Mouse (Mus musculus) brain, embryonic 14.5 days (tissue): ENCODE results near the gene Dzip3.

Experiments
- CTCF ChIP-seq: fragments of 200-500 bp; IDR thresholded peaks from 2 replicates; pipeline ENCODE4 v1.5.1; 2012; ENCODE audit warnings: inconsistent platforms, mild to moderate bottlenecking, moderate library complexity, borderline replicate concordance; ENCODE audit not compliant: insufficient read depth, insufficient read length; ENCODE audit errors: extremely low read depth
- POLR2A ChIP-seq: fragments of 200-500 bp; IDR thresholded peaks from 2 replicates; pipeline ENCODE4 v1.6.1; 2012; ENCODE audit warnings: mild to moderate bottlenecking, inconsistent platforms, borderline replicate concordance; ENCODE audit not compliant: poor library complexity, insufficient read depth, insufficient read length, severe bottlenecking; ENCODE audit errors: extremely low read depth

- TF ChIP-seq CTCF = no peak
- no peak for TF ChIP-seq POLR2A
Measured at GRCm38 (mm10) chr16:48941805-48942204, 52.2 kb downstream of the Dzip3 start.
